Mouse (Mus musculus) c-Kit-negative CD71-positive TER-119-positive erythroid progenitor cells, embryonic 14.5 days (primary cell): Measurements from ENCODE around the gene Tub.

Experiments used
- DNase-seq: peaks from one replicate; pipeline ENCODE4 v3.0.0-alpha.2; 2013; ENCODE audit warnings: low read depth, low spot score

Tub gene

DNA sequence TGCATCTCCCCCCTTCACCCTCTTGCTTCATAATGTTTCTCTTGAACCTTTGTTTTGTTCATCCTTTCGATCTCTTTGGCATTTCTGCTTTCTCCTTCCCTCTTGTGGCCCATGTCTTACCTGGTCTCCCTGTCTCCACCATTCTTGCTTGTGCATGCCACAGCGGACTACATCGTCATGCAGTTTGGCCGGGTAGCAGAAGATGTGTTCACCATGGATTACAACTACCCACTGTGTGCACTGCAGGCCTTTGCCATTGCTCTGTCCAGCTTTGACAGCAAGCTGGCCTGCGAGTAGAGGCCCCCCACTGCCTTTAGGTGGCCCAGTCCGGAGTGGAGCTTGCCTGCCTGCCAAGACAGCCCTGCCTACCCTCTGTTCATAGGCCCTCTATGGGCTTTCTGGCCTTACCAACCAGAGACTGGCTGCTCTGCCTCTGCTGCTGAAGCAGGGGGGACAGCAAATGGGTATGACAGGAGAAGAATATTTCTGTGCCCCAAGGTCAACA, 79.9 kb downstream of the Tub start:
- no peak for DNase-seq

DNA sequence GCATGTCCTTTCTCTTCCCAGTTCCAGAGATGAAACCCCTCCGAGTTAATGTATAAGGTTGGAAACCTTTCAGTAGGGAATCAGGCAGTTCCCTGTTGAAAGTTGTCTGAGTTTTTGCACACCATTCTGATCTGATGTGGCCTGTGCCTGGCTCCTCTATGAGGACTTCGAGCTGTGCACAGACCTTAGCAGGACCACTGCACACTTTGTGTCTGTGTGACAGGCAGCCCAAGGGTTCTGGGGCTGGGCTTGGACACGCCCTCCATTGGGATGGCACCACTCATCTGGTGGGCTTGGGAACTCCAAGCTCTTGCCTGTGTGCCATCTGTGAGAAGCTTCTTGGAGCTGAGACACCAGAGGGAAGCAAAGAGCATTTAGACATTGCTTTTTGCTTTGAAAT, 81.2 kb downstream of the Tub start:
- no peak for DNase-seq

DNA sequence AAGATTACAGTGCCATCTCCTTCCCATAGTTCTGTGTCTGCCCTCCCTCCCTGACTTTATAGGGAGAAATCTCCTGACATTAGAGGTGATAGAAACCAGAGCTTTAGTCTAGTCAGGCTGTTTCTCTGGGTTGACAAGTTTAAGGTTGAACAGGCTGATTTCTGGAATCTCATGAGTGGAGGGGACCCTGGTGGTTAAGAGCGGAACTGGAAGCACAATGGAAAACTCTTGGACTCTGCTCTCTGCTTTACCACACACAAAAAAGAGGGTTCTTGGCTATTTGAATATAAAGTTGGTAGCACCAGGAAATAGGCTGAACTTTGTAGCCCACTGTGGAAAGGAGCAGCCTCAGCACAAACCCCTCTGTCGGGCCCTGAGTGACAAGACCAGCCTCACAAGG, 81.9 kb downstream of the Tub start:
- no peak for DNase-seq

DNA sequence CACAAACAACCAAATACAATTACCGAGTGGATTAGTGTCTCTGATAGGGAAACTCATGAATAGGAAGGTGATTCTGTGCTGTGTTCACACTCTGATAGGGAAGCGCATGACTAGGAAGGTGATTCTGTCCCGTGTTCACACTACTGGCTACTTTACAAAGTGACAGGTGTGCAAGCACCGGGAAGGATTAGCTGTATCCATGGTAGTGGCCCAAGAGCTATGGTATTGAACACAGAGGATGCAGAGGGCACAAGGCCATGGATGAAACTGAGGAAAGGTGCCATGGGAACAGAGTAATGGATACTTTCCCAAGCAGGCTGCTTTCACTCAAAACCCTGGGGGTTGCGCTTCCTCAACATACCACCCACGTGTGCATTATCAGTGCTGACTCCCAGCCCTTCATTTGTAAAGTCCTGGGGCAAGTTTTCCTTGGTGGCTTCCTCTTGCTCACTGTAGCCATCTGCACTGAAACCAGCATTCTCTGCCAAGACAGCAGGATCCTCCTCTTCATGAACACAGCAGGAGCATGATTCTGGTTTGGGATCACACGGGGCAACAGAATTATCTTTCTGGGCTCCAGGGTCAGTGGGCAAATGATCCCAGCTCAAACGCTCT, 88.1 kb downstream of the Tub start:
- no peak for DNase-seq

DNA sequence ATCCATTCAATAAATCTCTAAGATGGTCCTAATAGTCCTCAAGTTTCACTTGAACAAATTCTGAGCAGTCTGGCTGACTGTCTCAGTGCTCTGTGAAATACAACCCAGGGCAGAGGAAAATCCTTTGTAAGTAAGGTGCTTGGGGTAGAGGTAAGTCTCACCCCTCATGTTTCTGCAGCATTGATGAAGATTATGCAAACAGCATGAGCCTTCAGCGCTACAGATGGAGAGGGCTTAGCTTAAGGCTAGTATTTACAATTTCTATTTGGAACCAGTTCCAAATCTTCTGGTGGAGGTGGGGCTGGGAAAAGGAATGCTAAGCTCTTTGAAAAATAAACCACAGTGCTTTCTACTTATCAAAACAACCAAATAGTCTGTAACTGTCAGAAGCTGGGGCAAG, 88.8 kb downstream of the Tub start:
- DNase-seq: no peak

DNA sequence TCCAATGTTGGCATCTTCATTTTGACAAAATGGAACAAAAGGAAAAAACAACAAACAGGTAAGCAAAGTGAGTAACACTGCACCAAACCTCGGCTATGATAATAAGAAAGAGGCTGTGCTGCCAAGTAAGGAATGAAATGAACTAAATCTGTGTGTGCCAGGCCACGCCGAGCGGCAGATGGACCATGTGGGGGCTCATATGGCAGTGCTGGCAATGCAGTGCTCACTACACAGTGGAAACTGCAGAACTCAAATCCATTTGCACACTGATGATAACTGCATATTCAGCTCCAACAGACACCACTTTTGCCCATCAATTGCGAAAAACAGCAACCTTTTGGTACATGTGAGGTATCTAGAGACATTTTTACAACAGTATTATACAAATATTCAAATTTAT, 89.3 kb downstream of the Tub start:
- DNase-seq: no peak

DNA sequence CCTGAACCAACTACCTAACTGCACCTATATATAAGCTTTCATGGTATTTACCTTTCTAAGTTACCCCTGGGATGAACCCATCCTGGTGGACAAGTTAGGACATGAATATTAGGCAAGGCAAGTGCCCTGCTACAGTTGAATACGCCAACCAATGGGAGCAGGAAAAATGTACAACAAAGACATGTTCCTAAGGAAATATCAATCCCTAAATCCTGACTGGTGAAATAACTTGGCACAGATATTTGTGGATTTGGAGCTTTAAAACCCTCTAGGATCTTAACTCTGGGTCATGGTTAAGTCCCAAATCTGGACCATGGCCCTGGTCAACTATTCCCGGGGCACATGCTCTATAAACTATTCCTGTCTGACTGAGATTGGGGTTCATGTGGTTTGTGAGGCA, 95.7 kb downstream of the Tub start:
- DNase-seq: no peak

DNA sequence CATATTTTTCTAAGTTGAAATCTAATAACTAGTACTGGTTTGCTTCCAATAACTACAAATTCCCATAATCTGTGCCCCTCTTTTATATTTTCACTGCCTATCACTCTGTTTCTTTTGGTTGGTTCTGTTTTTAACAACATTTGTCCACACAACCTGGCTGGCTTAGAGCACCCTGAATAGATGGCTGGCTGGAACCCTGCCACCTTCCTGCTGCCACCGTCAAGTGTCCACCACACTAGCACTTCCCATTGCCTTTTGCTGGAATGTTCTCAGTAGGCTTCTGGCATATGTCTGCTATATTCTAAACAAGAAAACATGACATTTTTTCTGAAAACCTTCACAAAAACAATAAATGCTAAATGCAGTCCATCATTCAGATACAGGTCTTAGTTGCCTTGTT, 100.7 kb downstream of the Tub start:
- DNase-seq: no peak

DNA sequence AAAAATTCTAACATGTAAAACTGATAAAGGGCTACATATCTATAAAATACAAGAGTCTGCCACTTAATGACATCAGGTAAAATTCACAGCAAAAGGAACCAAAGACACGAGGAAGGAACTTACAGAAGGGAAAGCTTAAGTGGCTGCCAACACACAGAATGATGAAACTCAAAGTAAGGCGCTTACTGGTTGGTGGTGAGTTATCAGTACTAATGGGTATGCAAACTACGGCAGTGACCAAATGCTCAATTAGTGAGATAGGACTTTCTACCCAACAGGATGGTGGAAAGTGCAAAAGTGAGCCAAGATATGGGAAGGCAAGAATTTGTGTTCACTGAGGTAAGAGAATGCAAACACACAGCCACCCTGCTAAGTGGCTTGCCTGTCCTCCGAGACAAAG, 109.4 kb downstream of the Tub start:
- no peak for DNase-seq

DNA sequence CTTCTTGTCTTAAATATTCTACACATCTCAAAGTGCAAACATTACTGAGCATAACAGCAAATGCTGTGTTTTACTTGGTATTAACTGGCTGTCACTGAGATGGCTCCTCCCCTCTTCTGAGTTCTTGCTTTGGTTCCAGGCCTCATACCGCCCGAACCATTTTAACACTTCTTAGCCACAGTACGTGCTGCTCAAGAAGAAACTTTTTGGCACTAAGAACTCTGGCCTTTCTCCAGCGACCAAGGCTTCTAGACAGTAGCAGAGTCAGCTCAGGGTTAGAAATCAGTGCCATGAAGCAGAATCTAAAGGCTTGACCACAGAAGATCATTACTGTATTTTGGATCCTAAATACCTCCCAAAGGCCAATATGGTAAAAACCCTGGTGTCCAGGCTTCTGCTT, 119.5 kb downstream of the Tub start:
- DNase-seq: no peak

DNA sequence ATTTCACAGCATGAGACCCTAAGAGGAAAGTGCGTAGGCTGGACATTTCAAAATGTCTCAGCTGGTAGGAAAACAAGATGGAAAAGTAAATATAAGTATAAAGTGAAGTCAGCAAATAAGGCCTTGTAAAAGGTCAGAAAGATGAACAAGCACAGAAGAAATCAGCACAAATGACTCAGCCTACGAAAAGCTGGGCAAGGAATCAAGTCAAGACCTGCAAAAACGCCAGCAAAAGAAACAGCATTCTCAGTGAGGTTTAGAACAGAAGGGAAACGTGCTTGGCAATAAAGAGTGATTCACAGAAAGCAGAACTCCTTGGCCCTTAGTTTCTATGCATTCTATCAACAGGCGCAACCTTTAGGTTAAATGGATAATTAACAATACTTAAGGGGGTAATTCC, 122.2 kb downstream of the Tub start:
- no peak for DNase-seq

DNA sequence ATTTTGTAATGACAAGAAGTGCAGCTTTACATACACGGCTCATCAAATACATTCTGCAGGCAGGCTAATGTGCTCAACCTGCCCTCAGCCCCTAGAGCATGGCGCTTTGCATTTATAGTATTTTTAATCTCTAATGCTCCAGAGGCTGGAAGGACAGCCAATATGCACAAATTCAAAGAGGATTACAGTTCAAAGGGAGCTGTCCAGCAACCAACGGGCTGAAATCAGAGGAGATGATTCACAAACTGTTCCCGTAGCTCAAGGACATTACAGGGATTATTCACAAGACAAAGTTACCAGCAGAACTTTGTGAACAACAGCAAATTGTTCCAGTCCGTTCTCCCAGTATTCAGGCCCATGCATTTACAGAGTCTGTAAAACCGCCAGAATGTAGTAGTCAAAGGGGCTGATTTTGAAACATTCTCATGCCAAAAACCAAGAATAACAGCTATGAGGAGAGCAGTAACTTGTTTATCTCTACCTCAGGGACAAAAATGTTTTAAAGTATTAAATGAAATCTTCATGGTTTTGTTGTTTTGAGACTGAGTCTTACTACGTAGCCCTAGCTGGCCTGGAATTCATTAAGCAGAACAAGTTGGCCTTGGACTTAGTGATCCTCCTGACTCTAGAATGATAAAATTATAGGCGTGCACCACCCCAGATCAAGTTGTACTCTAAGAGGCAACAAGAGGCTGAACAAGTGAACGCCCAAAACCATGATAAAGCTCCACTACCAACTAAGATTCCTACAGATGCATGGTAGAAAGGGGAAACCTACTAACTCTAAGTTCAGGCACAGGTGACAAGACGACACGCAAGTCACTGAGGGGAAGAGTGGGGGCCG, 132.4 kb downstream of the Tub start:
- DNase-seq: no peak

DNA sequence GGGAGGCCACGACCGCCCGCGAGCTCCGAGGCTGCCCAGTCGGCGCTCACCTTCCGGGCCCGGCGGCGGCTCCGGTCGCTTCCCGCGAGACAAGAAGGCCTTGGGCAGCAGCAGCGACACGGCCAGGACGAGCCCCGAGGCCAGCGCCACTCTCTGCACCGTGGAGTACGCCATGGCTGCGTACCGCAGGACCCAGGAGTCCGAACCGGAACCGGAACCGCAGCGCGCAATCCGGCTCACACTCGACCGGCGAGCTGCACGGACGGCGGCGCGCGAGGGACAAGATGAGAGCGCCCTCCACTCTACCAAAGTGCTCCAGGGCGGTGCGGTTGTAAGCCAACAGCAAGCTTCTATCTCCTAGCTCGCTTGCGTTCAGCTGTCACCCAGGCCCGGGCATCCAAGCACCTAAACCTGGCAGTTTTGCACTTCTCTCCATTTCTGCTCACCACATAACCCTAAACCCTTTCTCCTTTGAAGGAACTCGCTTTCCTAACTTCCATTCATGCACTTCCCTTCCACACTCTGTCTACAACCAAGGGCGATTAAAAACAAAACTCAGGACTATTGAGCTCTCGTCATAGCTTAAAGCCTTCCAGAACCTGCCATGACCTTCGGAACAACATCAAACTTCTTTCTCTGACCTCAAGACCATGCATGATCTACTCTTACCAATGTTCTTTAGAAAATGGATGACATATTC, 133.1 kb downstream of the Tub start, which contains the start of gene Ric3:
Ric3 (minus strand) TSS at position 219 of the 700 bp plus-strand sequence.
- DNase-seq: no peak

DNA sequence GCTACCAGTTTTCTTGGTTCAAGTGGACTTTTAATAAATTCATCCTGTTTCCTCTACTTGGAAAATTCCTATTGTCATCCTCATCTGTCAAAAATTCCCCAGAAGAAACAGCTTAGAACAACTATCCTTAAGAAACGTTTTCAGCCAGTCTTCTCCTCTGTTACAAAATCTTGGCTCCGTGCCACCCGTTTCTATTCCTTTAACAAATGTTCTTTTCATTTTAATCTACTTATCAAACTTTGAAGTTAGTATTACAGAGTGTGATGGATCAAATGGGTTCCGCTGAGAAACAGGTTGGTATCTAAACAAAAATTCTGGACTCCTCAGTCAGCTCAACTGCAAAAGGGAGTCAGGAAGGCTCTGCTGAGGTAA, 133.7 kb downstream of the Tub start:
- DNase-seq: no peak
